Mouse (Mus musculus): ENCODE measurements around the gene Aspscr1. TPM values are rescaled to one million over a fixed set of nuclear protein-coding genes. Genes with fewer than 3 reads are reported as not detected.
"Not testable (repeated sequence)": the region's sequence is repeated elsewhere in the genome, so short reads cannot be mapped to it uniquely, and the experiment has no call there.

Aspscr1 gene
- total RNA-seq, 1 experiment from 2014 or later: 32.3 TPM

DNA sequence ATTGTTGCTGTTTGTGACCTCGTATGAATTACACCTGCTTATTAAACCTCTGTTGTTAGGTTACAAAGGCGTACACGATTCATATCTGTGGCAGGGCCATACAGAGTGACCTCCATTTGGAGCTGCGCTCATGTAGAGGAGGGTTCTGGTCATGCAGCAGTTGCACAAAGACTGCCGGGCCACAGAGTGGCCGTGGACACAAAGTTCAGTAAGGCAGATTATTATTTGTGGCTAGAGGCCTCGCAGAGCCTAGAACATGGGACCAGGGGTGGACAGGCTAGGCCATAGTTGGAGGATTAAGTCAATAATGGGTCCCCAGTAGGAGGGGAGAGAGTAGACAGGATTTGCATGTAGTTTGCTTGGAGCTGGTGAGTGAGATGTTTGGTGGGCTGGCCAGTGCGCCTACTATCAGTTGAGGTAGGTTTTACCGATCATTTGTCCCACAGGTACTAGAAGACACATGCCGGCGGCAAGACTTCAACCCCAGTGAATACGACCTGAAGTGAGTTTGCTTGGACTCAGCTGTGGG, 885 bp downstream of the Aspscr1 start:
- peak; percentile 3; the same call in 1 of the 2 replicates for ATAC-seq (replicated peaks; ENCODE audit: insufficient number of reproducible peaks, low FRiP score, low TSS enrichment, poor library complexity, severe bottlenecking)

GRCm38 (mm10) chr11:120675875-120676274, 3.1 kb downstream of the Aspscr1 start:
- not testable (repeated sequence) for ATAC-seq (replicated peaks; ENCODE audit: insufficient number of reproducible peaks, low FRiP score, low TSS enrichment, poor library complexity, severe bottlenecking)

DNA sequence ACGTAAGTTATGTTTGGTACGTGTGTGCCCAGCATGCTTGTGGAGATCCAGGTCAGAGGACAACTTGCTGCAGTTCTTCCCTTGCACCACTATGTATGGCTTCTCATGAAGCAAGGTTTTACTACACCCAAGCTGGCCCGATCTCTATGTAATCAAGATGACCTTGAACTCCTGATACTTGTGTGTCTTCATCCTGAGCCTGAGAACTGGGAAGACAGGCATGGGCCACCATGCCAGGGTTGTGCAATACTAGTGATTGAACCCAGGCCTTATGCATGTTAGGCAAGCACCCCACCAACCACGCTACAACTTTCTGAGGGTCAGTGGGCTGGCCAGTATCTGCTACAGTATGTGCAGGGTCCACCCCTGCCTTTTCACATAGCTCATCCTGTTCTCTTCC, 4.2 kb downstream of the Aspscr1 start:
- ATAC-seq (replicated peaks; ENCODE audit: insufficient number of reproducible peaks, low FRiP score, low TSS enrichment, poor library complexity, severe bottlenecking): no peak

GRCm38 (mm10) chr11:120679909-120680308, 7.1 kb downstream of the Aspscr1 start:
- peak; percentile 48; the same call in 1 of the 2 replicates for ATAC-seq (replicated peaks; ENCODE audit: insufficient number of reproducible peaks, low FRiP score, low TSS enrichment, poor library complexity, severe bottlenecking)

- ATAC-seq (replicated peaks; ENCODE audit: insufficient number of reproducible peaks, low FRiP score, low TSS enrichment, poor library complexity, severe bottlenecking): no peak
Measured at GRCm38 (mm10) chr11:120682683-120683082, 9.9 kb downstream of the Aspscr1 start.

DNA sequence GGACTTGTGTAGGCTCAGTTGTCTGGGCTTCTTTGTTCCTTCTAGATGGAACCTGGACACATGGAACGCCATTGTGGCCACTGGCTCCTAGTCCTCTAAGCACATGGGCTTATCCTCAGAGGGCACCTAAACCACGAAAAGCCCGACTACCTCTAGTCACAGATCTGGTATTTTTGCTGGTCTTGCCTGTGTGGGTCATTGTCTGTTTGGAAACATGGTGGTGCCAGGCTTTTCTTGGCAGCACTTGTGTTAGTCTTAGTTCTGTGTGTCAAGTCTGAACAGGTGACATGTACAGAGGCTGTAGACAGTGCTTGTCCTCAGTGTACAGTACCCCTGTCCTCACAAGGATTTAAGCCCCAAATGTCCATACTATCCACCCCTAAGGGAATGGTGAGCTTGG, 10.8 kb downstream of the Aspscr1 start:
- no peak for ATAC-seq (replicated peaks; ENCODE audit: insufficient number of reproducible peaks, low FRiP score, low TSS enrichment, poor library complexity, severe bottlenecking)

GRCm38 (mm10) chr11:120684086-120684485, 11.3 kb downstream of the Aspscr1 start:
- ATAC-seq (replicated peaks; ENCODE audit: insufficient number of reproducible peaks, low FRiP score, low TSS enrichment, poor library complexity, severe bottlenecking): no peak

DNA sequence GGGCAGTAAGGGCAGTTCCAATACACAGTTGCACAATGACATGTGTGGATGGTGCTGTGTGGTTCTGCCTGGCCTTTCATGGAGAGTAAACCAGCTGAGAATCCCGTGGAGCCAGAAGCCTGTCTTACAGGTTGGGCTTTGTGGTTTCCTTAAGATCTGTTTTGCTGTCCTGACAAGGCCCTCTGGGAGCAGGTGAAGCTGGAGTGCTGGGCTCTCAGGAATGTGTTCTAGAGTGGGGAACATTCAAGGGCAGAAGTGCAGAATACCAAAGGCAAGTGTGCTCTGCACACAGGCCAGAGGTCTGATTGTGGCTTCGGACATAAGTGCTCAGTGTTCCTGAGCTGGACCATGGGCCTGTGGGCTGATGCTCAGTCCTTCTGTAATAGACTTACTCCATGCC, 11.9 kb downstream of the Aspscr1 start:
- no peak for ATAC-seq (replicated peaks; ENCODE audit: insufficient number of reproducible peaks, low FRiP score, low TSS enrichment, poor library complexity, severe bottlenecking)

DNA sequence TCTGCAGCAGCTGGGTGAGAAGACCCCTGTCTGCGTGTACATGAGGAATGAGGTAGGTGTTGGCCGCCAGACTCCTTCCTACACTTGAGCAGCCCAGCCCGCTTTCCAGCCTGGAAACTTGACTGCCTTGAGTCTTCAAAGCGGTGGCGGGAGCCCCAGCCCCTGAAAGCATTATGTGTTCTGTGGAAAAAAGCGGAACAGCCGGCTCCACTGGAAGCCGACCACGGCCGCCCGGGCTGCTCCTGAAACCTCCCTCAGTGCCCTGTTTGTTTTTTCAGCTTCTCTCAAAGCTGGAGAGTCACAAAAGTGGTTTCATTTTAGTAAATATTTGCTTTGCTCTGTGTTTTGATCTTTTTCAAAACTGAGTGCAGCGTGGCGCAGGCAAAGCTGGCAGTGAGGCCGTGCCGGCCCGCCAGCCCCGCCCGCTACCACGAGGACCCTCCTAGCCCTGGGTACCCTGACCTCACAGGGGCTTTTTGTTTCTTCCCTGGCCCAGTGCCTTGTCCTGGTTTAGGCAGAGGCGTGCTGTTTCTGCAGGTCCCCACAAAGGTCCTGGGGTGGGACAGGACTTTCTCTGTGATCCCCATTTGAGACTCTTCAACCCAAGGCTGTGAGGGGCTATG, 14.0 kb downstream of the Aspscr1 start:
- no peak for ATAC-seq (replicated peaks; ENCODE audit: insufficient number of reproducible peaks, low FRiP score, low TSS enrichment, poor library complexity, severe bottlenecking)

GRCm38 (mm10) chr11:120689365-120689764, 16.6 kb downstream of the Aspscr1 start:
- no peak for ATAC-seq (replicated peaks; ENCODE audit: insufficient number of reproducible peaks, low FRiP score, low TSS enrichment, poor library complexity, severe bottlenecking)

- no peak for ATAC-seq (replicated peaks; ENCODE audit: insufficient number of reproducible peaks, low FRiP score, low TSS enrichment, poor library complexity, severe bottlenecking)
Measured at GRCm38 (mm10) chr11:120692471-120693011, 19.8 kb downstream of the Aspscr1 start.

DNA sequence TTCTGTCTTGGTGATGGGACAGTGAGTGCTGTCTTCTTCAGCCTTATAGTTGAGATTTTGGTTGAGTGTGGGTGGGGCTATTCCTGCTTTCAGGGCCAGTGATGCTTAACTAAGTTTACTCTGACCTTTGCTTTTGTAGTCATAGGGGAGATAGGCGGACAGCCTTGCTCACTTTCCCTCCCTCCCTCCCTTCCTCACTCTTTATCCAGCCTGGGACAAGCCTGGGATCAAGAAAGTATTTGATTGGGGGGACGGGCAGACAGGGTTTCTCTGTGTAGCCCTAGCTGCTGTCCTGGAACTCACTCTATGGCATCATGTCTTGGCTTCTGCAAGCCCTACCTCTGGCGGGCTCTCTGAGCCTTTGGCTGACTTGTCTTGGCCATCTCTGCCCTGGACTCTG, 20.7 kb downstream of the Aspscr1 start:
- no peak for ATAC-seq (replicated peaks; ENCODE audit: insufficient number of reproducible peaks, low FRiP score, low TSS enrichment, poor library complexity, severe bottlenecking)

DNA sequence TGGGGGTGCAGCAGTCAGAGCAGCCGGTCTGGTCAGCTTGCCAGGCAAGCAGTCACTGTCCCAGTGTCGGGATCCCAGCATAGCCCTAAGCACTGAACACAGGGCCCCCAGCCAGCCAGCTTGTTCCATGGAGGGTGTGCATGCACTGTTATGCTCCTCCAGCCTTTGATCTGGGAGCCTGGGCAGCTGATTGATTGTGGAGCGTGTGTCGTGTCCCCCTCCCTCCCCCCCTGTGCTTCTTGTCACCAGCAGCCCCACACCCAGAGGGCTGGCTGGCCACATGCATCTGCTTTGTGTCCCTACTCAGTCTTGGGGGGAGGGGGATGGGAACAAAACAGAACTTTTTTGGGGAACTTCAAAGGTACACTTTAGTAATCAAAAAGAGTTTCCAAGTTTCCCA, 22.4 kb downstream of the Aspscr1 start:
- ATAC-seq (replicated peaks; ENCODE audit: insufficient number of reproducible peaks, low FRiP score, low TSS enrichment, poor library complexity, severe bottlenecking): no peak

DNA sequence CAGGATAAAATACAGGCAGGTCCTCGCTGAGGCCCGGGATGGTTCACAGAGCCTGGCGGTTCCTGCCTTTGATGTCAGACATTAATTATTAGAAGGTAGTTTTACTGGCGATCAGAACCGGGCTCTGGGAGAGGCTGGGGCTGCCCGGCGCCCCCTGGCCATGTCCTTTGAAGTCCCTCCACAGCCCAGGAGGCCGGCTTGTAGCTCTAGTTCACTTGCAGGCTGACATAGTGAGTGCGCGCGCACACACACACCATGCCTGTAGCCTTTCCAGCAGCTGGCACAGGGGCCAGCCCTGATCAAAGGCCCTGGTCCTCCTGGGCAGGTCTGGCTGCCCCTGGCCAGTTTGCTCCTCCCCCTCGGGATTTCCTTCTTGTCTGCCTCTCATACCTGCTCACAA, 22.9 kb downstream of the Aspscr1 start:
- no peak for ATAC-seq (replicated peaks; ENCODE audit: insufficient number of reproducible peaks, low FRiP score, low TSS enrichment, poor library complexity, severe bottlenecking)

- ATAC-seq (replicated peaks; ENCODE audit: insufficient number of reproducible peaks, low FRiP score, low TSS enrichment, poor library complexity, severe bottlenecking): no peak
Measured at GRCm38 (mm10) chr11:120696568-120696967, 23.8 kb downstream of the Aspscr1 start.

- no peak for ATAC-seq (replicated peaks; ENCODE audit: insufficient number of reproducible peaks, low FRiP score, low TSS enrichment, poor library complexity, severe bottlenecking)
Measured at GRCm38 (mm10) chr11:120697741-120698140, 25.0 kb downstream of the Aspscr1 start.

GRCm38 (mm10) chr11:120703696-120704454, 31.1 kb downstream of the Aspscr1 start:
- ATAC-seq (replicated peaks; ENCODE audit: insufficient number of reproducible peaks, low FRiP score, low TSS enrichment, poor library complexity, severe bottlenecking): no peak

GRCm38 (mm10) chr11:120704486-120705325, 31.9 kb downstream of the Aspscr1 start:
- ATAC-seq (replicated peaks; ENCODE audit: insufficient number of reproducible peaks, low FRiP score, low TSS enrichment, poor library complexity, severe bottlenecking): no peak

DNA sequence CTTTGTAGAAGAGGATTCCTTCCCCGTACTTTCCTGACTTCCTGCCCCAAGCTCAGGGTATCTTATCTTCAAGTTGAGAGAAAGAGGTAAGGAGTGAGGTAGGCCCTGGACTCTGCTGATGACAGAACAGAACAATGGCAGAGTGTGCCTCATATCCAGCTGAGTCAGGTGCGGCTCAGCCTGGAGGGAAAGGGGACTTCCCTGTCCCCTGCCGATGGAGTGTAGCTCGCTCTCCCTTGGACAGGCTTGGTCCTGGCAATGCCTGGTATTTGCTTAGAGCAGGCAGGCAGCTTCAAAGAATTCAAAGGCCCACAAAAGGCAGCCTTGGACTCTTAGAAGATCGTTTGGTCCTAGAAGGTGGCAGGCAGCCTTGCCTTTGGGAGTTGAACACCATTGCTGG, 33.3 kb downstream of the Aspscr1 start:
- ATAC-seq (replicated peaks; ENCODE audit: insufficient number of reproducible peaks, low FRiP score, low TSS enrichment, poor library complexity, severe bottlenecking): no peak
